Mouse (Mus musculus) c-Kit-positive CD71-negative TER-119-negative erythroid progenitor cells, embryonic 14.5 days (primary cell): ENCODE data around the gene Gpr179.

ENCODE experiments used
- DNase-seq: peaks from one replicate; pipeline ENCODE4 v3.0.0-alpha.2; 2013; ENCODE audit warnings: low read depth

Gpr179 gene

DNA sequence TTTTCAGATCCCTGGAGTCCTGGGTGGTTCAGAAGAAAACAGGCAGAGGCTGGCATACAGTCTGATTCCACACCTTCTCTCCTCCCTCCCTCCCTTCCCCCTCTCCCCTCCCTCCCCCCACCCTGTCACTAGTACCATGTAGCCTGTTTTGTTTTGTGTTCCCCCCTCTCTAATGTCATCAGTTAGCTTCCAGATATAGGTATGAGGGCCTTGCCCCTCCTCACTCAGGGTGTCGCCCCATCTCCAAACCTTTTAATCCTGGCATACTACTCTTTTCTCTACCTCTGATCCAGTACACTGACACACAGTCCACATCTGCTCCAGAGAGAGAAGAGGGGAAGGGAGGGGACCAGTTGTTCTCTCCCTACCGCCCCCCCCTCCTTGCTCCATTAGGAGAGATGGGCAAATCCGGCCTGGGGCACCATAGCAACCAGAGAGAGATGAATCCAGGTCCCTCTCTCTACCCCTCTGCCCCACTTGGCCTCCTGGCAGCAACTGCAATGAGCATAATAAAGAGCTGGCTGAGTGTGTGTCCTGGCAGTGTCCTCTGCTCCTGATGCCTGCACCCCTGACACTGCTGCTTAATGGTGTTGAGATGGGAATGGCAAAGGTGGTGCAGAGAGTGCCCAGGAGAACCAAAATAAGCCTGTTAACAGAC is at the start of gene Gpr179:
TSS of gene Gpr179 (minus strand) at position 51 of the 658 bp plus-strand sequence.
- DNase-seq: no peak

DNA sequence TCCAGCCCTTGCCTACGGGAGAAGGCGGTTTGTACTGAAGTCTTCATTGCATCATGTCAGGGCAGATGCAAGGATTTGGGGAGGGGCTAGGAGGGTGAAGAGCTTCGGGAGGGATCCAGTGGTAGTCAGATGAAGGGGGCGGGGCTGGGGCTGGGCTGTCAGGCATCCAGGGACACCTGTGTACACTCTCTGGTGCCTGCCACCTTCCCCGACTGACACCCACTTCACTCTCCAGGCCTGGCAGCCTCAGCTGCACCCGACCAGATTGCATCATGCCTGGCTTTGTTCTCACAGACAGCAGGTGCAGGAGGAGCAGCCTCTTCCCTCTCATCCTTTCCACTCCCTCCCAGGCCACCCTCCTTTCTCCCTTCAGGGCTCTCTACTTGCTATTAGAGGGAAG is 49.2 kb upstream of the Gpr179 start:
- no peak for DNase-seq

DNA sequence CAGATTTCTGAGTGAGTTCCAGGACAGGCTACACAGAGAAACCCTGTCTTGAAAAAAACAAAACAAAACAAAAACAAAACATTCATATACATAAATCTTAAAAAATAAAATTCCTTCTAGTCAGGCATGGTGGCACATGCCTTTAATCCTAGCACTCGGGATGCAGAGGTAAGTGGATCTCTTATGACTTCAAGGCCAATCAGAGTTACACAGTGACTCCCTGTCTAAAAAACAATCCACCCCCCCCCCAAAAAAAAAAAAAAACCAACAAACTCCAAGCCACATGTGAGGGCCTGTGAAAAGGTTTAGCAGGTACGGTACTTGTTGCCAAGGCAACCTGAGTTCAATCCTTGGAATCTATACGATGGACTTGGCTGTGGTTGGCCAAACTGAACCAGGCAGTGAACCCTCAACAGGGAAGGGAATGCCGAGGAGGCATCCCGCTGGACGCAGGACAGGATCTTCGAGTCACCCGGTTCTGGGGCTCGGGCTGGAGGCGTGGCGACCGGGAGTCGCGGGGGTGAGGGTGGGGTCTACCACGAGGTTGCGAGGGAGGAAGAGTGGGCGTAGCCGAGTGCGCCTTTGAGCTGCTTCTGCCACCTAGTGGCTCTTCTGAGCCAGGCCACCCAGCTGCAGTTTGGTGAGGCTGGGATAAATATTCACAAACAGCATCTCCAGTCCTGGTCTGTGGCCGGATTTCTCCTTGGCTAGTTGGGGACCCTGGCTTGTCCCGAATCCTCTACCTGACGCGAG is 48.3 kb upstream of the Gpr179 start:
- peak; percentile 75 for DNase-seq

DNA sequence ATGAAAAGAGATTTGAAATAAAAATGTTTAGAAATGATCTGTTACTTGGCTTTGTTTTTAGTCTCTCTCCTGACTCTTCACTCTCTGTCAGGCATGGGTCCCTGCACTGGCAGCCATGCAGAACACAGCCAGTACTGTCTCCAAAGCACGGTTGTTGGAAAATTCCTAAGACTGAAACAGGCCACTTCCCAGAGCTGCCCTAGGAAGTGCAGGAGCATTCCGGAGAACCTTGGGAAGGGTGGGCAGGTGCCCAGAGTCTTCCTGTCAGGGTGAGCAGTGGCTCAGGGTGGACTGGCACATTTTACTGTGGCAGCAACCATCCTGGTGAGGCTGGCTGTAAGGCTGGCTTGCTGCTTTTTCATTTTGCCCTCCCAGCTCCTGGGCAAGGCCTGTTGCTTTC is 46.6 kb upstream of the Gpr179 start:
- DNase-seq: no peak

DNA sequence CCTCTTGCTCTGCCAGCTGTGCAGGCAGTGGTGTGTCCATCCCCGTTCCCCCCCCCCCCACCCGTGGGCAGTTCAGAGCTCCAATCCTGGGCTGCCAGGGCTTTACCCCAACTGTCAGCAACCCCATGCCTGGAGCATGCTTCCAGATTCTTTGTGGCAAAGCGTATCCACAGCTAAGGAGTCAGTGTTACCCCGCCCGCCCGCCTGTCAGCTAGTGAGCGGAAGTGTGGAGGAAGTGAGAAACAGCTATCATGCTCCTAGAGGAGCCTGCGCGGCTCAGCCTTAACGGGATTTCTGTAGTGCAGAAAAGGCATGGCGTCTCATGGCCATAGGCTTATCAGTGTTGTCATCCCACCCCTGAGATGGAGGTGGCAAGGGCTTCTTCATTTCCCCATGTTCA is 42.3 kb upstream of the Gpr179 start:
- no peak for DNase-seq

DNA sequence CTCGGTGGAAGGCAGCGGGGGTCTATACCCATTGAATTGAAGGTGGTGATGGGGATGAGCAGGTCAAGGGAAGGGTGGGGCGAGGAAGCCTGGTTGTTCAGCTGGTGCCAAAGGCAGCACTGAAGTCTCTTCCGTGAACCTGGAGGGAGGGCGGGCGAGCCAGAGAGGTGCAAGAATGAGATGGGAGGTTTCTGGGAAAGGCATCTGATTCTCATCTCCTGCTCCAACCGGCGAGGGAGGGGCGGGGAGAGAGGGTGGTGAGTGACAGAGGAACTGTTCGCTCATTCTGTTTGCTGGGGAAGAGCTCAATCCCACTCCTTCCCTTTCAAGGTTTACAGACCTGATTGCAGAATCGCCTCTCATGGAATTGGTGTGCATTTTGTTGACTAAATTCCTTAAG is 41.8 kb upstream of the Gpr179 start:
- DNase-seq: no peak

DNA sequence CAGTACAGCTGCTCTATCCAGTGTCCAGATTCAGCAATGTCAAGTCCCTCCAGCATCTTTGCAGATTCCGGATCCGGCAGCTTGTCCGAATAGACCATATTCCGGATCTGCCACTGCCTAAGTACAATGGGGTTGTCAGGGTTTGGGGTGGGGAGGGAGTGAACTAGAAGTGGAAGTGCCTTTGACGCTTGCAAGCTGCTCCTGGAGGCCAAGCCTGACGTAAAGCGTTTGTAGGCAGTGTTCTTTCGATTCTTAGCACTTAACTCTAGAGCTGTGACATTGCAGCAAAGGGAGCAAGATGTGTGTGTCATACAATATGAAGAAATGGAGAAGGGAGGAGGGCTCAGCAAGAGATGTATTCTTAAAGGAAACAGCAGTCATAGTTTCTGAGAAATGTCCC is 37.2 kb upstream of the Gpr179 start:
- no peak for DNase-seq

DNA sequence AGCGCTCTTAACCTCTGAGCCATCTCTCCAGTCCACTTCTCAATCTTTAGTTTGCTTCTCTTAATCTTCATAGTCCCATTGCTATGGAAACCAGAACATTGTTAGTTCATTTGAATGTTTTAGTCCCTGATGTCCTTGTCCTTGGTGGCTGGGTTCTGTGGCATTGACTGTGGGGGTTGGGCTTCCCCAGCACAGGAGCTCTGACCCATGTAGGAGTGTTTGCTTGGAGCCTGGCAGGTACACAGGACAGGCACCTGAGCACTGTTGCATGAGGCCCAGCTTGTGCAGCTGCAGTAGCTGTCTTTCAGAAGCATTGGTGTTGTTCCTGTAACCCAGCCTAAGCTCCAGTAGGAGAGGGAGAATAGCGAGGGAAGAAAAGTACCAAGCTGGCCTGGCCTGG is 35.9 kb upstream of the Gpr179 start:
- no peak for DNase-seq

DNA sequence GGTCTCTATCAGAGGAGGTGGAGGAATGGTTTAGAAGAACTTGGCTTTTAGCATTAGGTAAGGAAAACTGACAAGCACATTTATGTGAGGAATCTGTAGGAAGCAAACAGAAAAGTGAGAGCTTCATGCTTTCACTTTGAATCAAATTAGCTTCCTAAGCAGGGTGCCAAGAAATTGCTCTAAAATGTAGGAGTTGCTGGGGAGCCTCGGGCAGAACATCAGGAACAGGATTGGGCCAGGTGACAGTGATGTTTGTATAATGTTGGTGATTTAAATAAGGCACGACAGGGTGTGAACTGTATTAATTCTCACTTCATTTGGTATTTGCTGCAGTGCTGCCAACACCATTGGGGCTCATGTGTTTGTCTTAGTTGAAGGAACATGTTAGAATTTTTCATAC is 31.9 kb upstream of the Gpr179 start:
- no peak for DNase-seq

DNA sequence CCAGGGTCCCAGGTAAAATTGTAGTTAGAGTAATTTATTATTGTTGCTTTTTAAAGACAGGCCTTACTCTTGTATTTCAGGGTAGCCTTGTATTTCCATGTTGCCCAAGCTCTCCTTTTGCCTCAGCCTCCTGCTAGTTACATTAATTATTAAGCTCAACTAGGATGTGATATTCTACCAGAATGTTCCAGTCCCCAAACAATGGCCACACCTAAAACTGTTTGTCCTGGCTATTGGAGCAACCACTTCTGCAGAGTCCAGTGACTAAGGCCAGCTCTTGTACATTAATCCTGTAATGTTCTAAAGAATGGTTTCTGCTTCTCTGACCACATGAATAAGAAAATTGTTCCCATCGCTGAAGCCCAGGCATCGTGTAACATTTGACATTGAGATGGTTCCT is 31.1 kb upstream of the Gpr179 start:
- no peak for DNase-seq

DNA sequence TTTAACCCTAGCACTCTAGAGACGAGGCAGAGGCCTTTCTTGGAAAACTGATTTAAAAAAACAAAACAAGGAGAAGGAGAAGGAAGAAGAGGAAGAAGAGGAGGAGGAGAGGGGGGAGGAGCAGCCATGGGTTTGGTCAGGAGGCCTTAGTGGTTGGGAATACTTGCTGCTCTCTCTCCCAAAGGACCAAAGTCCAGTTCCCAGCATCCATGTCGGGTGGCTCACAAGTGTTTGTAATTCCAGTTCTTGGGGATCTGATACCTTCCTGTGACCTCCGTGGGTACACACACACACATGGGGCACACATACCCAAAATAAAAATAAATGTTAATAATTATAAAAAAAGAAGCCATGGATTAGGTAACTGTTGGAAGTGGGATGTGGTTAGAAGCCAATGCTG is 28.2 kb upstream of the Gpr179 start:
- no peak for DNase-seq

DNA sequence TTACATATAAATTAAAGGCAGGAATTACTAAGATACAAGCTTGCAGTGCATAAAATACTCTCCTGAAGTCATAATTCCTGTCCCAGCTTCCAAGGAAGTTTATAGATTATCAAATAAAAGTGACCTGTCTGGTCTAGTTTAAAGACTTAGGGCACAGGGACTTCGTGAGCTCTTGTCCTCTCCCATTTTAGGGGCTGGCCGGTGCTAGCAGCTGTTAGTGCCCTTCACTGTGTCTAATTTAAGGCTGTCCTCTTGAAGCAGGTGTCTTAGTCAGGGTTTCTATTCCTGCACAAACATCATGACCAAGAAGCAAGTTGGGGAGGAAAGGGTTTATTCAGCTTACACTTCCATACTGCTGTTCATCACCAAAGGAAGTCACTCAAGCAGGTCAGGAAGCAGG is 21.5 kb upstream of the Gpr179 start:
- DNase-seq: no peak

DNA sequence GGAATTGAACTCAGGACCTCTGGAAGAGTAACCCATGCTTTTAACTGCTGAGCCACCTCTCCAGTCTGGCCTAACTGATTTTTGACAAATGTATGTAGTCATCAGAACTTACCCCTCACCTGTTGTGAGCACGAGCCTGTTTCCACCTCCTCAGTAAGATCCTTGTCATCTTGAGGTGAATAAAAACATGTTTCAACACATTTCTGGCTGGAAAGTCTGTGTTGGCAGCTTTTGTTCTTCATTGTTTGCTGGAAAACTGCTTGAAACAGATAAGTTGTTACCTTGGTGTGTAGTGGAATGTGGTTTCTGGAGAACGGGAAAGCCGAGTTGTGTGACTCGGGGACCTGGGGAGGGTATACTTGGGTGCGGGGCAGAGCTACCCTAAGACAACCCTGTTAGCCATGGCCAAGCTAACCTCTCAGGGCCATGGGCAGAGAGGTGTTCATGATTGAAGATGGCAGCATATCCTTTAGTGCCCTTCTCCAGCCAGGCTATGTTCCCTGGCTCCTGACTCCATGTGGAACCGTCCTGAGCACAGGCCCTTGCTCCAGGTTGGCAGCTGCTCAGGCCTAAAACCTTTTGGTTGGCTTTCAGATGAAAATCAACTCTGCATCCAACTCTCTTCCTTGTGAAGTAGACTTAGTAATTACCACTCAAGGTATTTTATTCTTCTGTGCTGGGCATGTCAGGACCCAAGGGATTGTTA is 20.4 kb upstream of the Gpr179 start:
- no peak for DNase-seq

DNA sequence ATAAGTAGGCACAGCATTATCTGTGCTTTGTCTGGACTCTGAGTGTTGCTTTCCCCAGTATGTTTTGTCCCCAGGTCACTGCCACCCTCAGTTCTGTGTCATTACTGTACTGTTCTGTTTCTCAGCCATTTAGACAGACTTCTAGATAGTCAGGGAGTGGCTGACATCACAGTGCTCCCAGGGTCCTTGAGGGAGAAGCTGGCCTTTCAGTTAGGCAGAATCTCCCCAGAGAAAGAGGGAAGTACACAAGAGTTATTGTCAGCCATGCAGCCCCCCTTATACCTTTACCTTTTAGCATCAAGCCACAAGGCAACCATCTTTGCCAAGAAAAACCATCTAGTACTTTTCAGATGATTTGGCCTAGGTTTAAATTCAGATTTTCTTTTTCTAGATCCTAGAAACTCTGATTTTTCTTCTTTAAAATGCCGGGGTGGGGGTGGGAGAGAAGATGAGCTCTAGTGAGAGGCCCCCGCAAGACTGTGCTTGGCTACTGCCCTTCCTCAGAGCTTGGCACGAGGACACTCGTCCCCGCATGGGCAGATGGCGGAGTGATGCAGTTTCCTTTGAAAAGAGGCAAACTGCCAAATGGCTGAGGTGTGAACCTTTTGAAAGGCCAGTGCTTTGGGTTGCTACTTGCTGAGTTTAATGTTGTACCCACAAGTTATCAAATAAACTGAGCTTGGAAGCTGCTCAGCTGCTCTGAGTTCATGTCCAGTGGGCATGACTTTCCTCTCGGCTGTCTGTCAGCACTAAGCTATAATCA is 18.6 kb upstream of the Gpr179 start:
- DNase-seq: no peak

DNA sequence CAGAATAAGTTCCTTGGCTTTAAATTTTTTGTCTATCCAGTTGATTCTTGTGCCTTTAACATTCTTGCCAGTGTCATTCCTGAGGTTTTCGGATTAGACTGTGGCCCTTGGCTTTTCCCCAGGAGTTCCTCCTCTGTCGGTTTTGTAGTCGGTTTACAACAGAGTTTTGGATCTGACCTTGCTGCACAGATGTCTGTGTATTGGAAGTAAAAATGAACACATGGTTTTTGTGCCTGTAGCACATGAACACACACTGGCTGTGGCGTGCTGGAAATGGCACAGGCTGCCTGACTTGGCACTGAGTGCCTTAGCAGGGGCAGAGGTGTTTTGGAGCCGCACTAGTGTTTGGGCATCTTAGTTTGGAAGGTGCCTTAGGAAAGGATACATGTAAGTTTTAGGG is 16.6 kb upstream of the Gpr179 start:
- no peak for DNase-seq

DNA sequence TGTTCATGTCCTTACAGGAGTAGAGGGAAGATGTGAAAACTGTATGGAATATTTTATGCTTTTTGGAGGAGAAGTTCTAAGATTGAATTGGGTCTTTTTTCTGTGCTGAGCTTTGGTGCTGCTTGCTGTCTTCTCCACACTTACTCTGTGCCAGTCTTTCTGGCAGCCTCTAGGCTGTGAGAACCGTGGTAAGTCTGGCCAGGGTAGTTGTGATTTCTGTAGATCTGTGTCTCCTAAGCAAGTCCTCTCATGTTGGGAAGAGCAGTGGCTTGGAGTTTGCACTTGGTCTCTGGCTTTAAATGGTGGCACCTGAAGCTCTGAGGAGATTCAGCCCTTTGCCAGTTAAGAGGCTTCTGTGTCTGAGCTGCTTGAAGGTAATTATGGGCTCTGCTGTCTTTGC is 13.7 kb upstream of the Gpr179 start:
- no peak for DNase-seq

DNA sequence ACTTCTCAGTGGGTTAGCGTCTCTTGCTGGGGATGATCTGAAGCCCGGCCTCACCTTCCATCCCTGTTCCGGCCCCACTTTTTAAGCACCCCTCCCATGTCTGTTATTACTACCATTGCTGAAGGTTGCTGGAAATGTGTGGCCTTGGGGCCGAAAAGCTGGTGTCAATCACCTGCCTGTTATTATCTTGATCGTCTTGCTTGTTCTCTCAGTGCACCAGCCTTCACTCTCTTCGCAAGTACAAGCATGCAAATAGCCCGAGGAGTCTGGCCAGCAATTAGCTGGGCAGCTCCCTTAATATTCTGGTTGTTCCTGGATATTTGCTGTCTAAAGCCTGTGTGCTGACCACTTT is 11.7 kb upstream of the Gpr179 start:
- no peak for DNase-seq

DNA sequence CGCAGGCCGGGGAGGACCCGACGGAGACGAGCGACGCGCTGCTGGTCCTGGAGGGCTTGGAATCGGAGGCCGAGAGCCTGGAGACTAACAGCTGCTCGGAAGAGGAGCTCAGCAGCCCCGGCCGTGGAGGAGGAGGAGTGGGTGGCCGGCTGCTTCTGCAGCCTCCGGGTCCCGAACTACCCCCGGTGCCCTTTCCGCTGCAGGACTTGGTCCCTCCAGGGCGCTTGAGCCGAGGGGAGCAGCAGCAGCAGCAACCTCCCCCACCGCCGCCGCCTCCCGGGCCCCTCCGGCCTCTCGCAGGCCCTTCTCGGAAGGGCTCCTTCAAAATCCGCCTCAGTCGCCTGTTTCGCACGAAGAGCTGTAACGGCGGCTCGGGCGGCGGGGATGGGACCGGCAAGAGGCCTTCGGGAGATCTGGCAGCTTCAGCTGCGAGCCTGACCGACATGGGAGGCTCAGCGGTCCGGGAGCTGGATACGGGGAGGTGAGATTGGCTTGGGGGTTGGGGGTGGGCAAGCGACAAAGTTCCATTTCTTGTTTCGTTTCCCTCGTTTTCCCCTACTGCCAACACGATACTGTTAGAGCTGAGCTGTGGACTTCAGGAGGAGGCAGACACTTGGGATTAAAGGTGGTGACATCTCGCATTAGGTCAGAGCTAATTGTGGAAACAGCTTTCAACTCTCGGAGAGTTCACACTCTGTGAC is 11.2 kb upstream of the Gpr179 start:
- peak; percentile 32 for DNase-seq

DNA sequence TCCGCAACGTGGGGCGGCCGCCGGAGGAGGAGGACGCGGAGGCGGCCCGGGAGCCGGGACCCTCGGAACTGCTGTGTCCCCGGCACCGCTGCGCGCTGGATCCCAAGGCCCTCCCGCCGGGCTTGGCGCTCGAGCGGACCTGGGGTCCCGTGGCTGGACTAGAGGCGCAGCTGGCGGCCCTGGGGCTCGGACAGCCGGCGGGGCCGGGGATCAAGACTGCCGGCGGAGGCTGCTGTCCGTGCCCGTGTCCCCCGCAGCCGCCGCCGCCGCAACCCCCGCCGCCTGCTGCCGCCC is 10.7 kb upstream of the Gpr179 start:
- no peak for DNase-seq

DNA sequence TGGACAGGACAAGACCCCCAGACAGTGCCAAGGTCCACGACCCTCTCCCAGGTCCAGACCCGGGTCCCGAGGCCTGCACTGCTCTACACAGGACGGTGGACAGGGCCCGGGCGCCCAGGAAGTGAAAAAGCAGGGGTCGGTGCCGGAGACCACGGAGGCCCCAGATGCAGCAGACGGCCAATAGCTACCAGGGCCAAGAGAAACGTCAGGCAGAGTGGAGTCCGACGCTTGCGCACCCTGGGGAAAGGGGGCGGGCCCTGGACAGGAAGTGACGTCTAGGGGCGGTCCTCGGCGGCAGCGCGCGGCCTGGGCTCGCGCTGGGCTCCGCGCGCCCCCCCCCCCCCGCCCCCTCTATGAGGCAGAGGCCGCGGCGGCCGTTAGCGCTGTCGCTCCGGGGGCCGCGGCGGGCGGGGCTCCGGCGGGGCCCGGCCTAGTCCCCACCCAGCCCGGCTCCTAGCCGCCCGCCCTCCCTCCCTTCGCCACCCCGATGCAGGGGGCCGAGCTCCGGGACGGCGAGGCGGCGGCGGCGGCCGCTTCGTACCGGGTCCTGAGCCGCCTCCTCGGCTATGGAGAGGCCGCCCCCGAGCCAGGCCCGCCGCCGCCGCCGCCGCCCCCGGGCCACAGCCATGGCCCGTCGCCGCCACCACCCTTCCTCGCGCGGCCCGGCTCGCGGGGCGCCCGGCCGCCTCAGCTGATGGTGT is 10.2 kb upstream of the Gpr179 start, which contains the start of gene Socs7:
TSS of gene Socs7 (plus strand) at position 604 of the 701 bp plus-strand sequence.
- DNase-seq: peak; percentile 80

DNA sequence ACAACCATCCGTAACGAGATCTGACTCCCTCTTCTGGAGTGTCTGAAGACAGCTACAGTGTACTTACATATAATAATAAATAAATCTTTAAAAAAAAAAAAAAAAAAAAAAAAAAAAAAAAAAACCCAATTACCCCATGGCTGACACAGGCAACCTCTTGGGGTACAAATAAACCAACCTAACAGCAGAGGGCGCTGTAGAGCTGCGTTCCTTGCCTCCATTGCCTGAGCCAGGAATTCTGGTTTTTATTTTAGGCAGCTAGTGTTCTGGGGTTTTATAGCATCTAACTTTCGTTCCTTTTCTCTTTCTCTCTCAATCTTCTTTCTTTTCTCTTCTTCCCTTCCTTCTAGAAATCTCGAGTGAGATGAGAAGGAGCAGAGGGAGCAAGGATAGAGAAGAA is 5.8 kb upstream of the Gpr179 start:
- DNase-seq: peak; percentile 82

DNA sequence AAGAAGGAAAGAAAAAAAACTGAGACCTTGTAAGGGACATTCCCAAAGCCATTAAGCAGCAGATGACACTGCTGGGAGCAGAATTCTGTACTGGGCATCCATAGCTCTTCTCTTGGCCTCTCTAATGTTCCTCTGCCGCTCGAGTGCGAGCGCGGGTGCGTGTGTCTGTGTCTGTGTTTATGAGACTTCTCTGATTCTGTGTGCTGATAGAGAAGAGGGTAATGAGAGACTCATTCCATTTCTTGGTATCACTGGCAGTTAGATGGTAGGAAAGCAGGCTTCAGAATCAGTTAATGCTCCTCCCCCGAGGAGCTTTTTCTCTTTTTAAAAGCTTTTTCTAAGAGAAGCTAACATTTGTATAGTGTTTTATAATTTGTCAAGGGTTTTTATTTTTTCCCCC is 3.4 kb upstream of the Gpr179 start:
- DNase-seq: no peak
